Mouse (Mus musculus): Measurements from ENCODE around the gene Nelfa. TPM values are rescaled to one million over a fixed set of nuclear protein-coding genes. Genes with fewer than 3 reads are reported as not detected.
"Not testable (repeated sequence)": the region's sequence is repeated elsewhere in the genome, so short reads cannot be mapped to it uniquely, and the experiment has no call there.

The Nelfa gene
- total RNA-seq, 2 experiments from 2014 or later: 9.8 to 10.1 TPM

GRCm38 (mm10) chr5:33921486-33922235 is 14.6 kb downstream of the Nelfa start:
- intact Hi-C loops (cut with DNase I): no loop called here
- DNase-seq: no peak

- no peak for DNase-seq
- intact Hi-C loops (cut with DNase I): no loop called here
Observed at GRCm38 (mm10) chr5:33920924-33921323, 15.3 kb downstream of the Nelfa start.

GRCm38 (mm10) chr5:33920037-33920436 is 16.2 kb downstream of the Nelfa start:
- intact Hi-C loops (cut with DNase I): no loop called here
- no peak for DNase-seq

GRCm38 (mm10) chr5:33919466-33919865 is 16.7 kb downstream of the Nelfa start:
- no peak for DNase-seq
- intact Hi-C loops (cut with DNase I): no loop called here

- DNase-seq; intact Hi-C loops (cut with DNase I): not testable (repeated sequence)
Observed at GRCm38 (mm10) chr5:33916616-33917015, 19.6 kb downstream of the Nelfa start.

GRCm38 (mm10) chr5:33915031-33915430 is 21.2 kb downstream of the Nelfa start:
- intact Hi-C loops (cut with DNase I); DNase-seq: not testable (repeated sequence)

GRCm38 (mm10) chr5:33903176-33903575 is 33.0 kb downstream of the Nelfa start:
- no peak for DNase-seq
- intact Hi-C loops (cut with DNase I): no loop called here

- intact Hi-C loops (cut with DNase I): no loop called here
- no peak for DNase-seq
Observed at GRCm38 (mm10) chr5:33902696-33903095, 33.5 kb downstream of the Nelfa start.

GRCm38 (mm10) chr5:33901278-33901677 is 34.9 kb downstream of the Nelfa start:
- no peak for DNase-seq
- intact Hi-C loops (cut with DNase I): no loop called here

- intact Hi-C loops (cut with DNase I): no loop called here
- DNase-seq: no peak
Observed at GRCm38 (mm10) chr5:33900701-33901263, 35.4 kb downstream of the Nelfa start.

GRCm38 (mm10) chr5:33900101-33900500 is 36.1 kb downstream of the Nelfa start:
- no peak for DNase-seq
- intact Hi-C loops (cut with DNase I): no loop called here

GRCm38 (mm10) chr5:33899245-33899644 is 37.0 kb downstream of the Nelfa start:
- intact Hi-C loops (cut with DNase I): no loop called here
- DNase-seq: no peak

GRCm38 (mm10) chr5:33898671-33899070 is 37.5 kb downstream of the Nelfa start:
- DNase-seq: no peak
- intact Hi-C loops (cut with DNase I): no loop called here

- no peak for DNase-seq
- intact Hi-C loops (cut with DNase I): no loop called here
Observed at GRCm38 (mm10) chr5:33897158-33897557, 39.1 kb downstream of the Nelfa start.

GRCm38 (mm10) chr5:33895116-33895515 is 41.1 kb downstream of the Nelfa start:
- intact Hi-C loops (cut with DNase I): no loop called here
- no peak for DNase-seq

- DNase-seq: no peak
- intact Hi-C loops (cut with DNase I): no loop called here
Observed at GRCm38 (mm10) chr5:33893406-33893805, 42.8 kb downstream of the Nelfa start.

GRCm38 (mm10) chr5:33881118-33881517 is 55.1 kb downstream of the Nelfa start:
- DNase-seq: no peak
- intact Hi-C loops (cut with DNase I): no loop called here

- intact Hi-C loops (cut with DNase I): no loop called here
- no peak for DNase-seq
Observed at GRCm38 (mm10) chr5:33875472-33875871, 60.7 kb downstream of the Nelfa start.

- no peak for DNase-seq
- intact Hi-C loops (cut with DNase I): no loop called here
Observed at GRCm38 (mm10) chr5:33857693-33858092, 78.5 kb downstream of the Nelfa start.

GRCm38 (mm10) chr5:33854019-33854418 is 82.2 kb downstream of the Nelfa start:
- intact Hi-C loops (cut with DNase I): no loop called here
- no peak for DNase-seq

- intact Hi-C loops (cut with DNase I): no loop called here
- DNase-seq: no peak
Observed at GRCm38 (mm10) chr5:33853086-33853485, 83.1 kb downstream of the Nelfa start.

GRCm38 (mm10) chr5:33851466-33851865 is 84.7 kb downstream of the Nelfa start:
- intact Hi-C loops (cut with DNase I): no loop called here

More at GRCm38 (mm10) chr5:33851466-33851865, 84.7 kb downstream of the Nelfa start:
- DNase-seq: no peak

Measured in heart, postnatal 36 days (tissue).